31 mouse cellular contexts compared by ENCODE assay signal in genomic region chr6:131393873-131394660, GRCm38 (mm10). TPM values are rescaled to one million over a fixed set of nuclear protein-coding genes. Genes with fewer than 3 reads are reported as not detected.
DNase-seq lines count a peak whose midpoint lies in the region; ATAC-seq and TF ChIP-seq lines count a peak whose summit lies in the region.
"Had no signal": no experiment of that assay in that cellular context is flagged by ENCODE, and none has a peak within 500 bp of the region (broad histone marks: within the 10 kb centered on the region; RNA-seq: fewer than 3 reads in every experiment).

No protein-coding gene starts in this region.

- intact Hi-C loops in left cerebral cortex, postnatal 4 days (cut with DNase I): no loop called here

- H3K9me3 ChIP-seq in MEL (replicated peaks; ENCODE audit: insufficient read depth, low read length): no peaks in the 10 kb centered on the region
- no peaks in the 10 kb centered on the region for H3K9me3 ChIP-seq in liver, embryonic 14.5 days (ENCODE audit: control insufficient read depth, low read length)
- H3K9me3 ChIP-seq: embryonic facial prominence, embryonic 12.5 days; heart, embryonic 13.5 days; midbrain, embryonic 15.5 days; neural tube, embryonic 15.5 days had no signal

- no peak for TF ChIP-seq CTCF in MEL (IDR thresholded peaks at IDR 0.05 in 2 of 3, conservative IDR thresholded peaks at IDR 0.05 in 1 of 3; ENCODE audit: control insufficient read depth in 1 of 3, insufficient read depth in 1 of 3, low read depth in 2 of 3, low read length in 3 of 3, poor library complexity in 1 of 3, severe bottlenecking in 1 of 3)
- no peak for TF ChIP-seq CTCF in liver, embryonic 14.5 days (IDR thresholded peaks at IDR 0.05; ENCODE audit: low read depth)

- ATAC-seq in common myeloid progenitor, adult 5-6 weeks (replicated peaks; ENCODE audit: low read depth, poor library complexity, severe bottlenecking): peak; percentile 59; the same call in 1 of the 2 replicates
- peak; percentile 58 for ATAC-seq in liver, embryonic 14.5 days (ENCODE audit: insufficient read depth)
- peak; percentile 77 for ATAC-seq in megakaryocyte-erythroid progenitor cell, adult 5-6 weeks (replicated peaks; ENCODE audit: low FRiP score, low TSS enrichment, poor library complexity, severe bottlenecking)
- ATAC-seq: CD4-positive, CD25-positive, alpha-beta regulatory T cell, adult 4 months; forebrain, postnatal 0 days; midbrain, embryonic 15.5 days; Patski had no signal

- H3K27me3 ChIP-seq in MEL (ENCODE audit: control insufficient read depth in 1 of 2, insufficient read depth in 2 of 2, low read length in 2 of 2): no peaks in the 10 kb centered on the region
- no peaks in the 10 kb centered on the region for H3K27me3 ChIP-seq in liver, embryonic 14.5 days (ENCODE audit: control insufficient read depth, insufficient read depth, low read length)
- H3K27me3 ChIP-seq: embryonic facial prominence, embryonic 12.5 days; heart, embryonic 13.5 days; midbrain, embryonic 15.5 days; neural tube, embryonic 15.5 days had no signal

- DNase-seq in MEL (ENCODE audit: low read depth, low spot score): peak; percentile 78
- DNase-seq in liver, embryonic 14.5 days (ENCODE audit: low read depth in 3 of 3, low spot score in 3 of 3): no peak
- no peak for DNase-seq in cerebellum, postnatal 10 days
- no peak for DNase-seq in left cerebral cortex, postnatal 4 days
- no peak for DNase-seq in left cerebral cortex, adult 8-10 months (ENCODE audit: low spot score in 2 of 2)
- DNase-seq: adrenal gland, adult 2 months; adrenal gland, postnatal 36 days; cerebellum, adult 2 months; cerebellum, postnatal 36 days; embryo, embryonic 11 days; forebrain, postnatal 0 days; heart, adult 2 months; heart, postnatal 10 days; kidney, adult 18-20 months; kidney, postnatal 36 days; layer of hippocampus, postnatal 36 days; lung, postnatal 4 days; retina, postnatal 1 day; right cerebral cortex, postnatal 25 days; spleen, adult 18-20 months; thymus, postnatal 14 days had no signal

- peaks cover 0 to 14% of the 10 kb centered on the region in 2 experiments; a peak in 2 of 4 replicates for H3K36me3 ChIP-seq in MEL (ENCODE audit: control insufficient read depth in 1 of 2, insufficient read depth in 2 of 2, low read length in 2 of 2)
- no peaks in the 10 kb centered on the region for H3K36me3 ChIP-seq in liver, embryonic 14.5 days (replicated peaks; ENCODE audit: control insufficient read depth, insufficient read depth, low read depth)
- H3K36me3 ChIP-seq: embryonic facial prominence, embryonic 12.5 days; heart, embryonic 13.5 days; midbrain, embryonic 15.5 days; neural tube, embryonic 15.5 days had no signal

- no peak for TF ChIP-seq POLR2A in MEL (IDR thresholded peaks at IDR 0.05; ENCODE audit: control insufficient read depth in 1 of 2, insufficient read depth in 1 of 2, low read depth in 1 of 2, low read length in 2 of 2, poor library complexity in 1 of 2)

- H3K79me2 ChIP-seq in MEL (ENCODE audit: control insufficient read depth, insufficient read depth, low read length, poor library complexity): no peaks in the 10 kb centered on the region; the same call in 1 of the 2 replicates

- no peak for TF ChIP-seq RAD21 in MEL (IDR thresholded peaks at IDR 0.05; ENCODE audit: low read depth, low read length)

- peaks cover 3 to 11% of the 10 kb centered on the region in 2 experiments for H3K4me1 ChIP-seq in MEL (ENCODE audit: control insufficient read depth in 1 of 2, insufficient read depth in 2 of 2, low read length in 2 of 2)
- peaks cover 0 to 3% of the 10 kb centered on the region in 2 experiments; a peak in 2 of 4 replicates for H3K4me1 ChIP-seq in liver, embryonic 14.5 days (replicated peaks; ENCODE audit: control insufficient read depth in 2 of 2, insufficient read depth in 2 of 2, low read length in 1 of 2)
- H3K4me1 ChIP-seq: embryonic facial prominence, embryonic 12.5 days; neural tube, embryonic 15.5 days had no signal

- H3K27ac ChIP-seq in MEL (ENCODE audit: control insufficient read depth, low read depth, low read length): no peak overlapping the region
- no peak overlapping the region for H3K27ac ChIP-seq in liver, embryonic 14.5 days
- H3K27ac ChIP-seq: embryonic facial prominence, embryonic 12.5 days; heart, adult 2 months; heart, embryonic 13.5 days; hindbrain, embryonic 14.5 days; midbrain, embryonic 15.5 days; neural tube, embryonic 15.5 days had no signal

- peak; percentile 81 for TF ChIP-seq EP300 in MEL (IDR thresholded peaks at IDR 0.05; ENCODE audit: low read depth in 1 of 2, low read length in 2 of 2)
- peak; percentile 51 for TF ChIP-seq EP300 in liver, embryonic 14.5 days (IDR thresholded peaks at IDR 0.05; ENCODE audit: low read depth)

- H3K4me3 ChIP-seq in MEL (ENCODE audit: control insufficient read depth in 1 of 2, insufficient read depth in 1 of 2, low read depth in 2 of 2, low read length in 2 of 2): no peak overlapping the region
- no peak overlapping the region for H3K4me3 ChIP-seq in liver, embryonic 14.5 days (ENCODE audit: insufficient read depth in 1 of 2, low read depth in 2 of 2, low read length in 2 of 2)
- H3K4me3 ChIP-seq: embryonic facial prominence, embryonic 12.5 days; heart, adult 2 months; heart, embryonic 13.5 days; midbrain, embryonic 15.5 days; neural tube, embryonic 15.5 days had no signal

- H3K4me2 ChIP-seq in liver, embryonic 14.5 days (ENCODE audit: low read depth): no peak overlapping the region
- H3K4me2 ChIP-seq: embryonic facial prominence, embryonic 12.5 days; heart, embryonic 13.5 days; hindbrain, embryonic 14.5 days; midbrain, embryonic 15.5 days; neural tube, embryonic 15.5 days had no signal

- no peak overlapping the region for H3K9ac ChIP-seq in MEL (ENCODE audit: control insufficient read depth, low read depth, low read length, poor library complexity, severe bottlenecking)
- no peak overlapping the region for H3K9ac ChIP-seq in liver, embryonic 14.5 days (replicated peaks)
- H3K9ac ChIP-seq: embryonic facial prominence, embryonic 12.5 days; forebrain, postnatal 0 days; heart, embryonic 13.5 days; hindbrain, embryonic 14.5 days; midbrain, embryonic 15.5 days; neural tube, embryonic 15.5 days had no signal

- 46% methylated on average over 4 of the region's 4 CpGs for WGBS in liver, embryonic 14.5 days (ENCODE audit: insufficient replicate concordance)

TF ChIP-seq in MEL, 35 proteins besides CTCF, POLR2A, EP300 and RAD21:
- TF ChIP-seq TCF12 (IDR thresholded peaks at IDR 0.05; ENCODE audit: low read depth, low read length) (peak; percentile 85), HCFC1 (IDR thresholded peaks at IDR 0.05; ENCODE audit: low read depth, low read length) (0 out of 2 replicates have a peak, but pooled peaks have one; percentile 31), ZKSCAN1 (IDR thresholded peaks at IDR 0.05; ENCODE audit: low read depth, low read length) (no peak), JUND (IDR thresholded peaks at IDR 0.05; ENCODE audit: low read depth, low read length) (peak; percentile 98), SIN3A (IDR thresholded peaks at IDR 0.05; ENCODE audit: low read length) (peak; percentile 72), TAL1 (IDR thresholded peaks at IDR 0.05; ENCODE audit: low read length) (peak; percentile 68), NRF1 (IDR thresholded peaks at IDR 0.05; ENCODE audit: insufficient read depth, low read depth, low read length, poor library complexity, severe bottlenecking) (no peak), ETS1 (IDR thresholded peaks at IDR 0.05; ENCODE audit: low read depth, low read length) (peak; percentile 71), ZMIZ1 (IDR thresholded peaks at IDR 0.05; ENCODE audit: low read depth, low read length) (no peak), RCOR1 (IDR thresholded peaks at IDR 0.05; ENCODE audit: low read depth, low read length) (0 out of 2 replicates have a peak, but pooled peaks have one; percentile 56), GATA1 (IDR thresholded peaks at IDR 0.05; ENCODE audit: low read depth, low read length) (peak; percentile 80), MYB (IDR thresholded peaks at IDR 0.05; ENCODE audit: low read depth, low read length) (0 out of 2 replicates have a peak, but pooled peaks have one; percentile 29)

RNA-seq across cellular contexts. Expression of gene Ybx3, which starts 5.8 kb away (rescaled TPM):
- total RNA-seq in MEL (2012; rRNA removed): 575 and 609 TPM in 2 replicates
- 1,000 to 10,000 TPM in 1 of 2 experiments, 100 to 1,000 TPM in 1; 105 to 1,042 TPM for polyA plus RNA-seq in MEL (2012; ENCODE audit: insufficient read depth in 1 of 2, insufficient read length in 2 of 2, low read depth in 1 of 2, low replicate concordance in 2 of 2, missing spikeins in 1 of 2)
- 642 and 683 TPM in 2 replicates for total RNA-seq in common myeloid progenitor, adult 5-6 weeks (2017)
- polyA plus RNA-seq in liver, embryonic 14.5 days (2012; rRNA removed): 98.1 and 214 TPM in 2 replicates
- 74.6 and 80.7 TPM in 2 replicates for polyA plus RNA-seq in liver, embryonic 14.5 days (2014; fragmentation: Nextera tagmentation; extraction: Ambion mirVana)
- 620 and 624 TPM in 2 replicates for total RNA-seq in megakaryocyte-erythroid progenitor cell, adult 5-6 weeks (2014; fragmentation: Nextera tagmentation)
- total RNA-seq in megakaryocyte-erythroid progenitor cell, adult 5-6 weeks (2017): 689 and 900 TPM in 2 replicates
- total RNA-seq in left cerebral cortex, postnatal 4 days (2021): 100 to 1,000 TPM; 153 to 174 TPM
- 10 to 100 TPM; 35.8 to 47.8 (median 38.5) TPM for total RNA-seq in left cerebral cortex, adult 8-10 months (2022)

RNA-seq across cellular contexts. Expression of gene Styk1, which starts 40.7 kb away (rescaled TPM):
- total RNA-seq in MEL (2012; rRNA removed): 0.12 and 0.20 TPM in 2 replicates
- polyA plus RNA-seq in MEL (2012; ENCODE audit: insufficient read depth in 1 of 2, insufficient read length in 2 of 2, low read depth in 1 of 2, low replicate concordance in 2 of 2, missing spikeins in 1 of 2): under 1 TPM in 1 of 2 experiments, not detected in 1; 0.11 TPM
- 0.09 and 0.29 TPM in 2 replicates for total RNA-seq in common myeloid progenitor, adult 5-6 weeks (2017)
- 0.32 and 0.47 TPM in 2 replicates for polyA plus RNA-seq in liver, embryonic 14.5 days (2012; rRNA removed)
- 0.65 and 0.72 TPM in 2 replicates for polyA plus RNA-seq in liver, embryonic 14.5 days (2014; fragmentation: Nextera tagmentation; extraction: Ambion mirVana)
- 0.39 TPM in 1 of 2 replicates, not detected in the other for total RNA-seq in megakaryocyte-erythroid progenitor cell, adult 5-6 weeks (2014; fragmentation: Nextera tagmentation)
- 1.3 and 1.6 TPM in 2 replicates for total RNA-seq in megakaryocyte-erythroid progenitor cell, adult 5-6 weeks (2017)
- total RNA-seq in left cerebral cortex, postnatal 4 days (2021): 1 to 10 TPM; 6.6 to 6.7 TPM
- under 1 TPM in 3 of 4 experiments, not detected in 1; 0.21 to 0.48 (median 0.46) TPM for total RNA-seq in left cerebral cortex, adult 8-10 months (2022)
- total RNA-seq: liver, adult 2 months had no signal
- polyA plus RNA-seq: adrenal gland, adult 2 months; CD4-positive, CD25-positive, alpha-beta regulatory T cell, adult 4 months; liver, adult 2 months had no signal
